Mouse (Mus musculus) embryonic facial prominence, embryonic 12.5 days (tissue): ENCODE measurements around the gene Gm45234. TPM values are rescaled to one million over a fixed set of nuclear protein-coding genes. Genes with fewer than 3 reads are reported as not detected.

Experiments used
- ATAC-seq: fragments of 200-750 bp; cut with Nextera tagmentation; 2 replicates; pipeline ENCODE4 v1.8.0; 2017; ENCODE audit not compliant: insufficient number of reproducible peaks, insufficient read depth, low FRiP score, low TSS enrichment
- H3K27ac ChIP-seq: fragments of 300-500 bp; sonication (generic); 2 replicates; pipeline ENCODE4 v1.5.1; 2016; ENCODE audit warnings: mild to moderate bottlenecking
- H3K27me3 ChIP-seq: fragments of 300-500 bp; sonication (generic); 2 replicates; pipeline ENCODE4 v1.6.1; 2016; ENCODE audit warnings: mild to moderate bottlenecking, moderate library complexity
- H3K36me3 ChIP-seq: fragments of 300-500 bp; sonication (generic); 2 replicates; pipeline ENCODE4 v1.6.1; 2016; ENCODE audit warnings: mild to moderate bottlenecking
- H3K4me1 ChIP-seq: fragments of 300-500 bp; sonication (generic); 2 replicates; pipeline ENCODE4 v1.6.1; 2016
- H3K4me2 ChIP-seq: fragments of 300-500 bp; sonication (generic); replicated peaks from 2 replicates; pipeline ENCODE4 v1.6.1; 2016; ENCODE audit warnings: mild to moderate bottlenecking, moderate library complexity
- H3K4me3 ChIP-seq: fragments of 300-500 bp; sonication (generic); 2 replicates; pipeline ENCODE4 v1.5.1; 2016; ENCODE audit warnings: mild to moderate bottlenecking
- H3K9ac ChIP-seq: fragments of 300-500 bp; sonication (generic); 2 replicates; pipeline ENCODE4 v1.6.1; 2016; ENCODE audit warnings: mild to moderate bottlenecking, moderate library complexity
- H3K9me3 ChIP-seq: fragments of 300-500 bp; sonication (generic); 2 replicates; pipeline ENCODE4 v1.6.1; 2016; ENCODE audit warnings: mild to moderate bottlenecking, moderate library complexity
- WGBS: fragments of 180-500 bp; shearing (Covaris S2); methylation state at CpG from one replicate; pipeline ENCODE4 v1.1.7; 2016; 5-methylcytosine and 5-hydroxymethylcytosine counted together
- polyA plus RNA-seq: library from polyadenylated mRNA; unstranded; fragments of >200 nt; fragmentation: Nextera tagmentation; extraction: Ambion mirVana; gene quantifications from 2 replicates; pipeline ENCODE4 v1.2.1, GENCODE M21; 2016

Gene Gm45234
- polyA plus RNA-seq, 1 experiment from 2014 or later, result not detected

- peak overlapping the region; percentile 88 for H3K27ac ChIP-seq
- 1% methylated on average over 76 of the region's 85 CpGs for WGBS
- peaks cover 64% of the 10 kb centered on the region for H3K36me3 ChIP-seq
Measured at GRCm38 (mm10) chr6:124745490-124746295, 10.1 kb downstream of the Gm45234 start.

GRCm38 (mm10) chr6:124744755-124745321 lies 11.0 kb downstream of the Gm45234 start:
- Histone ChIP-seq H3K4me2 (peak overlapping the region; percentile 96), H3K9me3 (no peaks in the 10 kb centered on the region), H3K9ac (peak overlapping the region; percentile 83), H3K36me3 (peaks cover 62% of the 10 kb centered on the region), H3K4me1 (peaks cover 31% of the 10 kb centered on the region), H3K27ac (peak overlapping the region; percentile 88), H3K27me3 (no peaks in the 10 kb centered on the region), H3K4me3 (peak overlapping the region; percentile 47)
- ATAC-seq, result no peak; the same call in 1 of the 2 replicates
- WGBS, result 69% methylated on average over 26 of the region's 26 CpGs

More at GRCm38 (mm10) chr6:124745490-124746295, 10.1 kb downstream of the Gm45234 start:
- peak overlapping the region; percentile 47 for H3K4me3 ChIP-seq
- ATAC-seq, result peak; percentile 77
- peaks cover 28% of the 10 kb centered on the region for H3K4me1 ChIP-seq
- no peaks in the 10 kb centered on the region for H3K27me3 ChIP-seq
- H3K4me2 ChIP-seq, result peak overlapping the region; percentile 96
- no peaks in the 10 kb centered on the region for H3K9me3 ChIP-seq
- H3K9ac ChIP-seq, result peak overlapping the region; percentile 83

GRCm38 (mm10) chr6:124743647-124744046 lies 12.2 kb downstream of the Gm45234 start:
- no peaks in the 10 kb centered on the region for H3K27me3 ChIP-seq
- ATAC-seq, result no peak
- peaks cover 41% of the 10 kb centered on the region for H3K4me1 ChIP-seq
- H3K27ac ChIP-seq, result no peak overlapping the region
- H3K9ac ChIP-seq, result no peak overlapping the region
- no peaks in the 10 kb centered on the region for H3K9me3 ChIP-seq
- H3K4me2 ChIP-seq, result no peak overlapping the region
- 90% methylated on average over 8 of the region's 8 CpGs for WGBS
- peaks cover 55% of the 10 kb centered on the region for H3K36me3 ChIP-seq
- no peak overlapping the region for H3K4me3 ChIP-seq

GRCm38 (mm10) chr6:124742839-124743514 lies 12.8 kb downstream of the Gm45234 start:
- Histone ChIP-seq H3K27ac (no peak overlapping the region), H3K36me3 (peaks cover 49% of the 10 kb centered on the region), H3K4me1 (peaks cover 44% of the 10 kb centered on the region), H3K4me2 (no peak overlapping the region), H3K27me3 (no peaks in the 10 kb centered on the region), H3K9ac (peak overlapping the region; percentile 40; the same call in 1 of the 2 replicates), H3K9me3 (no peaks in the 10 kb centered on the region), H3K4me3 (no peak overlapping the region)
- ATAC-seq, result no peak
- 89% methylated on average over 15 of the region's 15 CpGs for WGBS

- H3K27me3 ChIP-seq, result no peaks in the 10 kb centered on the region
- peak overlapping the region; percentile 77 for H3K4me2 ChIP-seq
- peak overlapping the region; percentile 100 for H3K27ac ChIP-seq
- 74% methylated on average over 3 of the region's 3 CpGs for WGBS
- H3K36me3 ChIP-seq, result peaks cover 37% of the 10 kb centered on the region
- H3K9ac ChIP-seq, result peak overlapping the region; percentile 92; the same call in 1 of the 2 replicates
- no peaks in the 10 kb centered on the region for H3K9me3 ChIP-seq
- peaks cover 40% of the 10 kb centered on the region for H3K4me1 ChIP-seq
- H3K4me3 ChIP-seq, result peak overlapping the region; percentile 65
- no peak for ATAC-seq
Measured at GRCm38 (mm10) chr6:124741842-124742241, 14.0 kb downstream of the Gm45234 start.

- Histone ChIP-seq H3K4me3 (peak within 1 kb of the TSS; percentile 65), H3K27ac (peak within 1 kb of the TSS; percentile 100), H3K9ac (peak within 1 kb of the TSS; percentile 92), H3K9me3 (no peaks in the 10 kb centered on the region), H3K4me1 (peaks cover 33% of the 10 kb centered on the region), H3K27me3 (no peaks in the 10 kb centered on the region), H3K36me3 (peaks cover 33% of the 10 kb centered on the region), H3K4me2 (peak within 1 kb of the TSS; percentile 77)
- ATAC-seq, result peak; percentile 78
- WGBS, result under 1% methylated on average over 41 of the region's 41 CpGs
Measured at GRCm38 (mm10) chr6:124740888-124741761, 14.7 kb downstream of the Gm45234 start, which contains the start of gene Grcc10. Gene Grcc10 (minus strand): TSS chr6:124741374.

GRCm38 (mm10) chr6:124740211-124740887 lies 15.5 kb downstream of the Gm45234 start:
- Histone ChIP-seq H3K36me3 (peaks cover 33% of the 10 kb centered on the region), H3K9ac (peak overlapping the region; percentile 92), H3K4me2 (peak overlapping the region; percentile 77), H3K27ac (peak overlapping the region; percentile 100), H3K27me3 (no peaks in the 10 kb centered on the region), H3K4me1 (peaks cover 29% of the 10 kb centered on the region), H3K9me3 (no peaks in the 10 kb centered on the region), H3K4me3 (peak overlapping the region; percentile 65)
- no peak for ATAC-seq
- under 1% methylated on average over 29 of the region's 29 CpGs for WGBS

GRCm38 (mm10) chr6:124739231-124739796 lies 16.5 kb downstream of the Gm45234 start:
- H3K4me3 ChIP-seq, result 0 out of 2 replicates have a peak overlapping the region, but pooled peaks have one; percentile 65
- peaks cover 24% of the 10 kb centered on the region for H3K36me3 ChIP-seq
- no peak for ATAC-seq
- peak overlapping the region; percentile 77 for H3K4me2 ChIP-seq
- peaks cover 22% of the 10 kb centered on the region for H3K4me1 ChIP-seq
- peak overlapping the region; percentile 92 for H3K9ac ChIP-seq
- no peaks in the 10 kb centered on the region for H3K27me3 ChIP-seq
- H3K27ac ChIP-seq, result peak overlapping the region; percentile 100
- 84% methylated on average over 10 of the region's 10 CpGs for whole genome bisulfite sequencing
- H3K9me3 ChIP-seq, result no peaks in the 10 kb centered on the region

- Histone ChIP-seq H3K36me3 (peaks cover 17% of the 10 kb centered on the region), H3K4me2 (peak within 1 kb of the TSS; percentile 77), H3K27ac (peak within 1 kb of the TSS; percentile 100), H3K9me3 (no peaks in the 10 kb centered on the region), H3K27me3 (no peaks in the 10 kb centered on the region), H3K4me3 (no peak within 1 kb of the TSS), H3K9ac (peak within 1 kb of the TSS; percentile 27; the same call in 1 of the 2 replicates), H3K4me1 (peaks cover 22% of the 10 kb centered on the region)
- 24% methylated on average over 15 of the region's 15 CpGs for WGBS
- peak; percentile 16 for ATAC-seq
Measured at GRCm38 (mm10) chr6:124738511-124739023, 17.3 kb downstream of the Gm45234 start, which contains the start of gene Ptpn6. Gene Ptpn6 (minus strand): TSS chr6:124738714.

- no peaks in the 10 kb centered on the region for H3K9me3 ChIP-seq
- no peak overlapping the region for H3K4me2 ChIP-seq
- H3K27me3 ChIP-seq, result no peaks in the 10 kb centered on the region
- no peak overlapping the region for H3K4me3 ChIP-seq
- H3K36me3 ChIP-seq, result peaks cover 5% of the 10 kb centered on the region; the same call in 1 of the 2 replicates
- ATAC-seq, result no peak
- 93% methylated on average over 11 of the region's 11 CpGs for WGBS
- H3K9ac ChIP-seq, result no peak overlapping the region
- H3K4me1 ChIP-seq, result peaks cover 30% of the 10 kb centered on the region
- no peak overlapping the region for H3K27ac ChIP-seq
Measured at GRCm38 (mm10) chr6:124737040-124737439, 18.8 kb downstream of the Gm45234 start.
